Mouse (Mus musculus) ES-Bruce4 (cell line): Measurements from ENCODE around the gene Gm6096.

Source experiments
- CTCF ChIP-seq: IDR thresholded peaks from one replicate; pipeline ENCODE4 v1.8.1; 2011; ENCODE audit warnings: low read depth, low read length
- POLR2A ChIP-seq: IDR thresholded peaks from one replicate; pipeline ENCODE4 v1.8.1; 2011; ENCODE audit warnings: low read length; ENCODE audit not compliant: insufficient read depth

GRCm38 (mm10) chr7:34230116-34230515 is 20.7 kb upstream of the Gm6096 start, which contains the start of gene Gpi1:
- TF ChIP-seq CTCF (peak; percentile 15), POLR2A (peak; percentile 98)
